Mouse (Mus musculus) midbrain, embryonic 13.5 days (tissue): Measurements from ENCODE around the gene Rps26. TPM values are rescaled to one million over a fixed set of nuclear protein-coding genes. Genes with fewer than 3 reads are reported as not detected.

Source experiments
- ATAC-seq: fragments of 200-750 bp; cut with Nextera tagmentation; 2 replicates; pipeline ENCODE4 v1.8.0; 2017; ENCODE audit warnings: mild to moderate bottlenecking, moderate TSS enrichment, moderate library complexity
- H3K27ac ChIP-seq: fragments of 300-500 bp; sonication (generic); 2 replicates; pipeline ENCODE4 v1.5.1; 2015; ENCODE audit warnings: inconsistent platforms, mild to moderate bottlenecking, moderate library complexity
- H3K27me3 ChIP-seq: fragments of 300-500 bp; sonication (generic); 2 replicates; pipeline ENCODE4 v1.6.1; 2015; ENCODE audit warnings: mild to moderate bottlenecking, inconsistent platforms
- H3K36me3 ChIP-seq: fragments of 300-500 bp; sonication (generic); 2 replicates; pipeline ENCODE4 v1.6.1; 2015; ENCODE audit warnings: mild to moderate bottlenecking, inconsistent platforms
- H3K4me1 ChIP-seq: fragments of 300-500 bp; sonication (generic); replicated peaks from 2 replicates; pipeline ENCODE4 v1.6.1; 2015; ENCODE audit warnings: inconsistent platforms
- H3K4me2 ChIP-seq: fragments of 300-500 bp; sonication (generic); replicated peaks from 2 replicates; pipeline ENCODE4 v1.6.1; 2015; ENCODE audit warnings: moderate library complexity, mild to moderate bottlenecking, inconsistent platforms
- H3K4me3 ChIP-seq: fragments of 300-500 bp; sonication (generic); replicated peaks from 2 replicates; pipeline ENCODE4 v1.5.1; 2015; ENCODE audit warnings: mild to moderate bottlenecking, inconsistent platforms
- H3K9ac ChIP-seq: fragments of 300-500 bp; sonication (generic); replicated peaks from 2 replicates; pipeline ENCODE4 v1.6.1; 2015; ENCODE audit warnings: mild to moderate bottlenecking, inconsistent platforms
- H3K9me3 ChIP-seq: fragments of 300-500 bp; sonication (generic); 2 replicates; pipeline ENCODE4 v1.6.1; 2016; ENCODE audit warnings: mild to moderate bottlenecking, inconsistent platforms
- WGBS: fragments of 180-500 bp; shearing (Covaris S2); methylation state at CpG from one replicate; pipeline ENCODE4 v1.1.7; 2015; 5-methylcytosine and 5-hydroxymethylcytosine counted together
- polyA plus RNA-seq: library from polyadenylated mRNA; unstranded; fragments of >200 nt; fragmentation: Nextera tagmentation; extraction: Ambion mirVana; gene quantifications from 2 replicates; pipeline ENCODE4 v1.2.1, GENCODE M21; 2015

The Rps26 gene
- polyA plus RNA-seq, 1 experiment from 2014 or later, result 461 TPM

DNA sequence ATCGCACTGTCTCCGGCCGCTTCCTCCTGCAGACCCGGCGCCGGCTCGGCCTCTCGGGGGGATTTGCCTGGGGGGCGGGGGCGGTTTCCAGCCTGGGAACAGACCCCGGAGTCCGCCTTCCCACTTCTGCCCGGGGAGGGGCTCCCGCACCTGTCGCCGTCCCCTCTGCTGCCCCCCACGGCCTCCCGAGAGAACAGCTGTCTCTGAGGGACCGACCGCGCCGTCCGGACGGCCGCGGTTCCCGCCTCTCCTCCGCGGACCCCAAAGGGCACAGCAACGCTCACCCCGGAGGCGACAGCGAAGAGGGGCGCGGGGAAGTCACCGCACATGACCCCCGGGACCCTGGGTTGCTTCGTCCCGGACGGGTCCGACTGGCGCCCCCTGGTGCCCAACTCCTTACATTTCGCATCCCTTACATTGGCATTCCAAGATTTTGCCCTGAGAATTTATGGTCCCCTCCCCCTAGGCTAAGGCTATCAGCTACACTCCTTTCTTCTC, 36.3 kb downstream of the Rps26 start:
- WGBS, result 0% methylated on average over 43 of the region's 43 CpGs
- H3K27me3 ChIP-seq, result peaks cover 56% of the 10 kb centered on the region
- H3K9me3 ChIP-seq, result no peaks in the 10 kb centered on the region
- peak overlapping the region; percentile 62 for H3K4me3 ChIP-seq
- peak overlapping the region; percentile 93 for H3K4me2 ChIP-seq
- H3K9ac ChIP-seq, result peak overlapping the region; percentile 62
- no peak overlapping the region for H3K27ac ChIP-seq
- peaks cover 18% of the 10 kb centered on the region for H3K4me1 ChIP-seq
- peak; percentile 73 for ATAC-seq
- H3K36me3 ChIP-seq, result no peaks in the 10 kb centered on the region

DNA sequence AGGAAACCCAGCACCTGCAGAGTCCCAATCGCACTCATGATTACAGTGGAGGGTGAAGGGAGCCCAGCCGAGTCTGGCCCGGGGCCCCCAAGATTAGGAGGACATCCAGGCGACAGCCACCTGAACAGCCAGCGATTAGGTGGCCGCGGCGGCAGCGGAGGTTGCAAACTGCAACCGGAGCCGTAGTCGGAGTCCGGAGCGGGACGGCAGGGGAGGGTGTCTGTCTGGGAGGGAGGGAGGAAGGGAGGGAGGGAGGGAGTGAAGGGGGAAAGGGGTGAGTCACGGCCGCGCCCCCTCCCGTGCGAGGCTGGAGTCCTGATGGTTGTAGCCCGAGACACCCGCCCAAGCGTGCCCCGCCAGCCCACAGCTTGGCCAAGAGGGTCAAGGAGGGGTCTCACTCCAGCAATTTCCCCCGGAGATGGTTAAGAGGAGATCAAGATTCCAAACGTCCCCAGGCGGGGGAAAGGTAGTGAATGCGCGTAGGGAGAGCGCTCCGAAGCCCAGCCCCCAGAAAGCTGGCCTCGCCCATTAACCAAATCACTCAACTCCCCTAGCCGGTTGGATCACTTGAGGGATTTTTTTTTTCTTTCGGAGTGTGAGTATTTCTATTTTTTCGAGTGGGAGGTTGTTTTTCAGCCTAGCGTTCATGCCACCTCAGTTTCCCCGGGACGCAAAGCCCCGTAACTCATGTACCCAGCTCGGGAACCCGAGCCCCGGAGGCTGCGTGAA, 36.9 kb downstream of the Rps26 start, which contains the start of gene Erbb3:
TSS of gene Erbb3 (minus strand) at position 189 of the 729 bp plus-strand sequence.
- Histone ChIP-seq H3K4me3 (peak within 1 kb of the TSS; percentile 62), H3K4me1 (peaks cover 18% of the 10 kb centered on the region), H3K27ac (no peak within 1 kb of the TSS), H3K36me3 (no peaks in the 10 kb centered on the region), H3K9me3 (no peaks in the 10 kb centered on the region), H3K9ac (peak within 1 kb of the TSS; percentile 62), H3K27me3 (peaks cover 62% of the 10 kb centered on the region), H3K4me2 (peak within 1 kb of the TSS; percentile 93)
- under 1% methylated on average over 43 of the region's 43 CpGs for WGBS
- peak; percentile 43 for ATAC-seq

- no peaks in the 10 kb centered on the region for H3K9me3 ChIP-seq
- H3K4me1 ChIP-seq, result peaks cover 18% of the 10 kb centered on the region
- no peak overlapping the region for H3K27ac ChIP-seq
- peak overlapping the region; percentile 93 for H3K4me2 ChIP-seq
- H3K4me3 ChIP-seq, result peak overlapping the region; percentile 62
- peak overlapping the region; percentile 62; the same call in 1 of the 2 replicates for H3K9ac ChIP-seq
- no peaks in the 10 kb centered on the region for H3K36me3 ChIP-seq
- WGBS, result 2% methylated on average over 23 of the region's 23 CpGs
- ATAC-seq, result peak; percentile 59; the same call in 1 of the 2 replicates
- H3K27me3 ChIP-seq, result peaks cover 69% of the 10 kb centered on the region
Measured at GRCm38 (mm10) chr10:128588775-128589463, 37.6 kb downstream of the Rps26 start.

DNA sequence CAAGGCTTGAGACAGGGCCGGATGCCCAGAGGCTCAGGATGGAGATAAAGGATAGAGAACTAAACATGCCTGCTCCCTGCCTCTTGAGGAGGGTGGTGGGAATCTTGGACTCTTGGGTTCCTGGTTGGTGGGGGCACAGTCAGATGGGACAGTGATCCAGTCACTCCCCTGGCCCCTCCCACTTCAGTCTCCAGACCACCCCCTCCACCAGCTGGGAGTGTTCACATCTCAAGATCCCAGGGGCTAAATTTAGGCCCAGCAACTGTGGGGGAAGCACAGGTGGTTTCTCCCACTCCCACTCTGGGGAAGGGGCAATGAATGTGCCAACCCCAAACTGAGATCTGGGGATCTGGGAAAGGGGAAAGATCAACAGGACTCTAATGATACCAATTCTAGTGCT, 38.4 kb downstream of the Rps26 start:
- H3K4me3 ChIP-seq, result no peak overlapping the region
- peaks cover 74% of the 10 kb centered on the region for H3K27me3 ChIP-seq
- no peak overlapping the region for H3K4me2 ChIP-seq
- ATAC-seq, result no peak
- H3K9ac ChIP-seq, result no peak overlapping the region
- no peaks in the 10 kb centered on the region for H3K36me3 ChIP-seq
- peaks cover 18% of the 10 kb centered on the region for H3K4me1 ChIP-seq
- H3K9me3 ChIP-seq, result no peaks in the 10 kb centered on the region
- H3K27ac ChIP-seq, result no peak overlapping the region
- WGBS, result 38% methylated on average over 1 of the region's 1 CpGs

GRCm38 (mm10) chr10:128587697-128588096, 38.9 kb downstream of the Rps26 start:
- Histone ChIP-seq H3K4me3 (no peak overlapping the region), H3K9ac (no peak overlapping the region), H3K27me3 (peaks cover 74% of the 10 kb centered on the region), H3K4me1 (peaks cover 18% of the 10 kb centered on the region), H3K9me3 (no peaks in the 10 kb centered on the region), H3K4me2 (no peak overlapping the region), H3K27ac (no peak overlapping the region), H3K36me3 (no peaks in the 10 kb centered on the region)
- WGBS, result 61% methylated on average over 8 of the region's 8 CpGs
- no peak for ATAC-seq

DNA sequence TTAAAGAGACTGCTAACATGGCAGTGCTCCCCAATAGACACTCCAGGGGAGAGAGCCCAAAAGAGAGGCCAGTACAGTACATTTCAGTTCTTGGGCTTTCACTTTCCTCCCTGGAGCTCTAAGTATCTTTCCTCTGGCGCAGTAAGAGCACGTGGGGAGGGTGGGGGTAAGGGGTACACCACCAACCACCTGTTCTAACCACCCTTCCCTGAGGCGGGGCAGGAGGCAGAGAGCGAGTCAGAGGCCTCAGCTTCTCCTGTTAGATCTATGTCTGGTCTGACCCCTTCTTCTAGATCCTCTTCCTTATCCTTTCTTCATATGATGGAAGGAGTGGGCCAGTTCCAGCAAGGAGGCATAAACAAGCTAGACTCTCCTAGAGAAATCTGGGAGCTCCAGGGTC, 39.4 kb downstream of the Rps26 start:
- 47% methylated on average over 4 of the region's 4 CpGs for WGBS
- Histone ChIP-seq H3K27me3 (peaks cover 69% of the 10 kb centered on the region), H3K9ac (no peak overlapping the region), H3K27ac (no peak overlapping the region), H3K36me3 (no peaks in the 10 kb centered on the region), H3K4me3 (no peak overlapping the region), H3K4me2 (no peak overlapping the region), H3K4me1 (peaks cover 18% of the 10 kb centered on the region), H3K9me3 (no peaks in the 10 kb centered on the region)
- no peak for ATAC-seq

GRCm38 (mm10) chr10:128586546-128586945, 40.0 kb downstream of the Rps26 start:
- Histone ChIP-seq H3K4me1 (peaks cover 18% of the 10 kb centered on the region), H3K4me2 (no peak overlapping the region), H3K9me3 (no peaks in the 10 kb centered on the region), H3K27me3 (peaks cover 65% of the 10 kb centered on the region), H3K9ac (no peak overlapping the region), H3K36me3 (no peaks in the 10 kb centered on the region), H3K4me3 (no peak overlapping the region), H3K27ac (no peak overlapping the region)
- no peak for ATAC-seq
- WGBS, result 4% methylated on average over 1 of the region's 1 CpGs

- Histone ChIP-seq H3K4me3 (no peak overlapping the region), H3K36me3 (no peaks in the 10 kb centered on the region), H3K27me3 (peaks cover 57% of the 10 kb centered on the region), H3K27ac (no peak overlapping the region), H3K9ac (no peak overlapping the region), H3K9me3 (no peaks in the 10 kb centered on the region), H3K4me2 (no peak overlapping the region), H3K4me1 (peaks cover 5% of the 10 kb centered on the region)
- 17% methylated on average over 4 of the region's 4 CpGs for WGBS
- no peak for ATAC-seq
Measured at GRCm38 (mm10) chr10:128584386-128584785, 42.2 kb downstream of the Rps26 start.

DNA sequence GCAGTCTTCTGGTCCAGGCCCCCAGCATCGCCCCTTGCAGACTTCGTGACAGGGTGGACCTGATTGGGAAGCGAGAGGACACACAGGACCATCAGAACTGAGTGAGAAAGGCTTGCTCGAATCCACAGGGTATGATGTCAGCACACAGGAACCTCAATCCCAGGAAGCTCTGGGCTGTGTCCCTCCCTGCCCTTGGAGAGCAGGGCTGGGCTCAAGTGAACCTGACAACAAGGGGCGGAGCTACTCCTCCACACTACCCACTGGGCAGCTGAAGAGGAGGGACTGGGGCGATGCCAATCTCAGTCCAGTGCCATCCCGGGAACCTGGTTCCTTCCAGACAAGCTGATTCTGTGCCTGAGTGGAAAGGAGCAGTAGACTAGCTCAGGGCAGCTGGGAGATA, 42.9 kb downstream of the Rps26 start:
- ATAC-seq, result no peak
- Histone ChIP-seq H3K27ac (no peak overlapping the region), H3K4me3 (no peak overlapping the region), H3K36me3 (no peaks in the 10 kb centered on the region), H3K4me1 (no peaks in the 10 kb centered on the region), H3K4me2 (no peak overlapping the region), H3K9ac (no peak overlapping the region), H3K9me3 (no peaks in the 10 kb centered on the region), H3K27me3 (peaks cover 50% of the 10 kb centered on the region)
- 18% methylated on average over 7 of the region's 7 CpGs for whole genome bisulfite sequencing

DNA sequence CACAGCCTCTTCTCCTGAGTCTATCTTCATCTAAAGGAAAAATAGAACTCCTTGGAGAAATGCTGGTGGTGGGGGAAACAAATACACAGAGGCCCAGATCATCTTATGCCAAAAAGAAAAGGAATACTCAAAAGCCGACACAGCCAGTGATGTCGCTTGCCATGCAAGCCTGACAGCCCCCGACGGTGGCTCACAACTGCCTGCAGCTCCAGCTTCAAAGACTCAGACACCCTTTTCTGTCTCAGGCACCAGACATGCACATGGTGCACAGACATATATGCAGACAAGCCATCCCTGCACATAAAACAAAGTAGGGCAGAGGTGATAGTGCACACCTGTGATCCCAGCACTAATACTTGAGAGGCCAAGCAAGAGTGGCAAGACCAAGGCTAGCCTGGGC, 46.8 kb downstream of the Rps26 start:
- ATAC-seq, result no peak
- no peak overlapping the region for H3K4me3 ChIP-seq
- 85% methylated on average over 4 of the region's 4 CpGs for WGBS

DNA sequence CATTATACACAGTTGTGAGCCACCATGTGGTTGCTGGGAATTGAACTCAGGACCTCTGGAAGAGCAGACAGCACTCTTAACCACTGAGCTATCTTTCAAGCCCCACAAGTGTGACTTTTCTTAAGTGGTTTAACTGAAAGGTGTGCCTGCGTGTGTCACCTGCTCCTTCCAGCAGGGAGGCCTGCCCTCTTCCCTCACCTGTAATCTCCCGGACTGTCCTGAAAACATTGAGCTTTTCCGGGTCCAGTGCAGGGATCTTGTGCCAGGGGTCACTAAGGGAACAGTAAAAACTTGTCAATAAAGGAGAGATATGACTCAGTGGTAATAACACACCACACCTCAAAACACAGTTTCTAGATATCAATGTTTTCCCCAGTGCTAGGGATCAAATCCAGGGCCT, 47.2 kb downstream of the Rps26 start:
- H3K9ac ChIP-seq, result no peak overlapping the region
- ATAC-seq, result no peak
- peaks cover 8% of the 10 kb centered on the region for H3K27me3 ChIP-seq
- H3K9me3 ChIP-seq, result no peaks in the 10 kb centered on the region
- H3K4me2 ChIP-seq, result no peak overlapping the region
- no peaks in the 10 kb centered on the region for H3K36me3 ChIP-seq
- WGBS, result 86% methylated on average over 3 of the region's 3 CpGs
- no peaks in the 10 kb centered on the region for H3K4me1 ChIP-seq
- no peak overlapping the region for H3K4me3 ChIP-seq
- H3K27ac ChIP-seq, result no peak overlapping the region

More for the DNA sequence above, 46.8 kb downstream of the Rps26 start:
- no peak overlapping the region for H3K9ac ChIP-seq
- H3K4me2 ChIP-seq, result no peak overlapping the region
- H3K27ac ChIP-seq, result no peak overlapping the region
- H3K27me3 ChIP-seq, result peaks cover 13% of the 10 kb centered on the region
- no peaks in the 10 kb centered on the region for H3K4me1 ChIP-seq
- no peaks in the 10 kb centered on the region for H3K9me3 ChIP-seq
- H3K36me3 ChIP-seq, result no peaks in the 10 kb centered on the region

GRCm38 (mm10) chr10:128578330-128578729, 48.2 kb downstream of the Rps26 start:
- Histone ChIP-seq H3K4me1 (no peaks in the 10 kb centered on the region), H3K9me3 (no peaks in the 10 kb centered on the region), H3K4me2 (no peak overlapping the region), H3K27ac (no peak overlapping the region), H3K4me3 (no peak overlapping the region), H3K36me3 (no peaks in the 10 kb centered on the region), H3K9ac (no peak overlapping the region), H3K27me3 (no peaks in the 10 kb centered on the region)
- ATAC-seq, result no peak
- 78% methylated on average over 11 of the region's 11 CpGs for WGBS
